Mouse (Mus musculus) thymus, postnatal 36 days (tissue): ENCODE results near the gene Sdr39u1.

Source experiments
- DNase-seq, 2 experiments: peaks; one replicate each; pipeline ENCODE4 v3.0.0; 2022; ENCODE audit warnings: mixed read lengths in 2 of 2

Sdr39u1 gene

DNA sequence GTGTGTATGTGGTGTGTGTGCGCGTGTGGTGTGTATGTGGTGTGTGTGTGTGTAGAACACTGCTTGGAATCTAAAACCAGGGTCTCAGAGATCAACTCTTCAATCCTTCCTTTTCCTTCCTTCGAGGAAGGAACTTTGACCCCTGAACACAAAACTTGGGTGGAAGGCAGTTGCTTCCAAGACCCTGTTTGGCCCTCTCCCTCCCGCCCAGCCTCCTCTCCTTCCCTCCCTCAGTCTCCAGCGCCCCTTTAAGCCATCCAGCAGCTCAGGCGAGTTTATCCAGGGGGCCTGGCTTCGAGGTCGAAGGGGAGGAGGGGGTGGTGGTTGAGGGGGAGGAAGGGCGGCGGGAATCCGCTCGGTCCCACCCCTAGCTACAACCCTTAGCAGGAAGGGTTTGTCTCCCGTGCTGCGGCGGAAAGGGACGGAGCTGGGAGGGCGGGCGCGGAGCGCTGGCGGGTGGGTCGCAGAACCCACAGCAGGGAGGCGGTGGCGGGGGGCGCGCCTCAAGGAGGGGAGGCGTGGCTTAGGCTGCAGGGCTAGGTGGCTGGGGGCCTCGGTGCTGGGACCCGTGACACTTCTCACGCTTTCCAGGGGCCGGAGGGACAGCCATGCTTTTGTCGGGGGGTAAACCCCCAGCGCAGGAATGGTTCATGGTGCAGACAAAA is 46.3 kb downstream of the Sdr39u1 start, which contains the start of gene Nynrin:
TSS of gene Nynrin (plus strand) at position 390 of the 665 bp plus-strand sequence.
- peak; percentile 78 to 84 for DNase-seq

DNA sequence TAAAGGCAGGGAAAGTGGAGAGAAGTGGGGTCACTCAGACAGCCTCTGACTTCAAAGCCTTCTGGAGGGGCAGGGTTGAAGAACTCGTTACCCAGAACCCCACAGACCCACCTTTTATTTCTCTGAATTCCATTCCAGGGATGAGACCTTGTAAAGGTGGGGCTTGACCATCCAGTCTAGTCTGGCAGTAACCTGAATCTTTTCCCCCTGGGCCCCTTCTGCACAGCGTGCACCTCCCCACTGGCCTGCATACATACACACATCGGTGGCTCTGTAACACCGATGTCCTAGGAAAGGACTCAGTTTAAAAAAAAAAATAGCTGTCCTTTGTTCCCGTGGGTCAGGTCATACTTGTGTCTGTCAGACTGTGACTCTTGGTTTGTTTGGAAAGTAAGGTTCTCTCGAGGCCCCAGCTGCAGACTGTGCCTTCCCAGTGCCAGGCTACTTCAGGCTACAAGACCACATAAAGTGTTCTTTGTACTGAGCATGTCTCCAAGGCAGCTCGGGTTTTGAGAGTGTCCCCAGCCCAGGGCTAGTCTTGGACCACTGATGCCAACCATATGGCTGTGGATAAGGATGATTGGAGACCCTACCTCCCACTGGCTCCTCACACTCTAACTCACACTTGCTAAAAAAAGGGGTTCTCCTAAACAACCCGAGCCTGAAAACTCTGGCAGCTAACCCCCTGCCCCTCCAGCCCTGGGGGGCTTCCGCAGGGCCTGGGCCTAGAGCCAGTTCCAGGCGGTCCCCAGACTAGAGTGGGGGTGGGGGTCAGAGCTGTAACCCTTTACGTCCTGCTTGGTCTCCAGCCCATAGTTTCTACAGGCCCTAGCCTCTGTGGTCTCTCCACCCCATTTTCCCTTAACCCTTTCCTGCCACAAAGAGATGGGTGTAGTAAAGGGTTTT is 47.2 kb downstream of the Sdr39u1 start:
- no peak for DNase-seq

DNA sequence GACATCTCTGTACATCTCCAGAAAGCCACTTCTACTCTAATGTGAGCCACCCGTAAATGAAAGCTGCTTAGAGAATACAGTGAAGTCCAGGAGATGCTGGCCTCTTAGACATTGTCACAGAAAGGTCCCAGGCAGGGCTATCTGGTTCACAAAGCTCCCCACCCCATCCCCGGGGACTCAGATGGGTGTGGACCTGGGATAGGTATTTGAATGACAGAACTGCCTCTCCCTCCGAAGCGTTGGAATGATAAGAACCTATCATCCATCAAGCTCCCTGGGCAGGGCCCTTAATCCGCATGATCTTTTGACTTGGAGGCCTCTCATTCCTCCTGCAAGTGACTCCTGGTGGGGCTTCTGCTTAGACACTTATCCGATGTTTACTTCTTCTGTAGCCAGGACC is 49.2 kb downstream of the Sdr39u1 start:
- no peak for DNase-seq
